Comparison of ENCODE assay signal across 22 mouse cellular contexts in the genomic region with DNA sequence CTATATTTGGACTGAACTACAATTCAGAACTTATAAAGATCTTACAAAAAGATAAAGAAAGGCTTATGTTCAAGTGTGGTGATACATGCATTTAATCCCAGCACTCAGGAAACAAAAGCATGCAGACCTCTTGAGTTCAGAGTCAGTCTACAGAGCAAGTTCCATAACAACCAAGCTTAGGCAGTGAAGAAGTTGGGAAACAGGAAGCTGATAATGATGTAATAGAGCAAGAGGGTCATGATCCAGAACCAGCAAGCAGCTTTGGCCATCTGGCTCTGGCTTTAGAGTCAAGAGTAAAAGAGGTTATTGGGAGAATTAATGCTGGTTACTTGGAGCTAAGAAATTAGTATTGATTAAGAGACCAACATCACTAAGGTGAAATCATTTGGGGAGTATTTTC. TPM values are rescaled to one million over a fixed set of nuclear protein-coding genes. Genes with fewer than 3 reads are reported as not detected.
DNase-seq lines count a peak whose midpoint lies in the region; ATAC-seq and TF ChIP-seq lines count a peak whose summit lies in the region.
"Had no signal": no experiment of that assay in that cellular context is flagged by ENCODE, and none has a peak within 500 bp of the region (broad histone marks: within the 10 kb centered on the region; RNA-seq: fewer than 3 reads in every experiment).

No protein-coding gene starts in this region.

- H3K9ac ChIP-seq in hindbrain, embryonic 13.5 days: no peak overlapping the region
- no peak overlapping the region for H3K9ac ChIP-seq in intestine, postnatal 0 days (ENCODE audit: low read depth, low read length)

- H3K27ac ChIP-seq in left cerebral cortex, adult 2 months: no peak overlapping the region
- H3K27ac ChIP-seq in hindbrain, embryonic 13.5 days: no peak overlapping the region
- no peak overlapping the region for H3K27ac ChIP-seq in intestine, postnatal 0 days (ENCODE audit: low read depth, low read length)

- peak; percentile 33 for DNase-seq in 416B (ENCODE audit: low read depth)
- no peak for DNase-seq in left cerebral cortex, adult 2 months (ENCODE audit: extremely low spot score in 1 of 2, low spot score in 2 of 2)
- DNase-seq: adrenal gland, adult 2 months; adrenal gland, adult 8-10 months; adrenal gland, postnatal 10 days; adrenal gland, postnatal 14 days; adrenal gland, postnatal 25 days; adrenal gland, postnatal 36 days; B cell, adult 2 months; cerebellum, adult 11 months; cerebellum, adult 11-12 months; cerebellum, adult 18-20 months; cerebellum, adult 2 months had no signal

- no peak overlapping the region for H3K4me3 ChIP-seq in left cerebral cortex, adult 2 months
- no peak overlapping the region for H3K4me3 ChIP-seq in hindbrain, embryonic 13.5 days
- H3K4me3 ChIP-seq in intestine, postnatal 0 days (ENCODE audit: low read depth, low read length): no peak overlapping the region

- intact Hi-C loops in left cerebral cortex, adult 2 months (cut with DNase I): no loop called here

- H3K4me2 ChIP-seq in hindbrain, embryonic 13.5 days: no peak overlapping the region
- no peak overlapping the region for H3K4me2 ChIP-seq in intestine, postnatal 0 days (replicated peaks; ENCODE audit: low read depth)

- H3K9me3 ChIP-seq in hindbrain, embryonic 13.5 days: no peaks in the 10 kb centered on the region
- no peaks in the 10 kb centered on the region for H3K9me3 ChIP-seq in intestine, postnatal 0 days (ENCODE audit: control insufficient read depth)
- H3K9me3 ChIP-seq: G1E had no signal

- H3K36me3 ChIP-seq in hindbrain, embryonic 13.5 days: no peaks in the 10 kb centered on the region
- H3K36me3 ChIP-seq in intestine, postnatal 0 days (ENCODE audit: control insufficient read depth, insufficient read depth): no peaks in the 10 kb centered on the region
- H3K36me3 ChIP-seq: G1E had no signal

- H3K27me3 ChIP-seq in hindbrain, embryonic 13.5 days: no peaks in the 10 kb centered on the region
- no peaks in the 10 kb centered on the region for H3K27me3 ChIP-seq in intestine, postnatal 0 days (replicated peaks; ENCODE audit: control insufficient read depth, insufficient read depth, low read length)
- H3K27me3 ChIP-seq: CH12.LX had no signal

- no peak for TF ChIP-seq CTCF in left cerebral cortex, adult 2 months (IDR thresholded peaks at IDR 0.05)
- no peak for TF ChIP-seq CTCF in intestine, postnatal 0 days (IDR thresholded peaks at IDR 0.05; ENCODE audit: low read depth)

- no peaks in the 10 kb centered on the region for H3K4me1 ChIP-seq in hindbrain, embryonic 13.5 days (replicated peaks)
- no peaks in the 10 kb centered on the region for H3K4me1 ChIP-seq in intestine, postnatal 0 days (replicated peaks; ENCODE audit: control insufficient read depth, insufficient read depth, low read length)

- peak; percentile 81 for ATAC-seq in granulocyte monocyte progenitor cell, adult 5-6 weeks (replicated peaks; ENCODE audit: poor library complexity, severe bottlenecking)
- ATAC-seq in megakaryocyte progenitor cell, adult 5-6 weeks (replicated peaks; ENCODE audit: poor library complexity): peak; percentile 76
- no peak for ATAC-seq in hindbrain, embryonic 13.5 days (ENCODE audit: low FRiP score)
- ATAC-seq in intestine, postnatal 0 days: no peak
- ATAC-seq: activated CD4-positive, CD25-positive, alpha-beta regulatory T cell, adult 4 months; CD4-positive, CD25-positive, alpha-beta regulatory T cell, adult 4 months; Patski had no signal

RNA-seq across cellular contexts. Expression of a gene that starts 44.6 kb away (rescaled TPM):
- 33.1 and 39.0 TPM in 2 replicates for total RNA-seq in granulocyte monocyte progenitor cell, adult 5-6 weeks (2014; fragmentation: Nextera tagmentation)
- total RNA-seq in granulocyte monocyte progenitor cell, adult 5-6 weeks (2017): 22.1 and 23.9 TPM in 2 replicates
- total RNA-seq in megakaryocyte progenitor cell, adult 5-6 weeks (2015): 64.9 and 95.9 TPM in 2 replicates
- total RNA-seq in megakaryocyte progenitor cell, adult 5-6 weeks (2017): 33.3 and 46.0 TPM in 2 replicates
- 100 to 1,000 TPM; 100 to 108 TPM for total RNA-seq in left cerebral cortex, adult 2 months (2021)
- polyA plus RNA-seq in hindbrain, embryonic 13.5 days (2015; fragmentation: Nextera tagmentation; extraction: Ambion mirVana): 69.7 and 71.2 TPM in 2 replicates
- 25.6 and 25.8 TPM in 2 replicates for polyA plus RNA-seq in intestine, postnatal 0 days (2015; fragmentation: Nextera tagmentation; extraction: Ambion mirVana)
- total RNA-seq: CH12.LX had no signal

Comparison
In these comparisons a context has a peak if more than half of its experiments do, and no peak if none do; other contexts are left out.
1. ATAC-seq: peak in granulocyte monocyte progenitor cell, adult 5-6 weeks (single experiment) and megakaryocyte progenitor cell, adult 5-6 weeks (single experiment); none in hindbrain, embryonic 13.5 days (single experiment) and intestine, postnatal 0 days (single experiment).